Mouse (Mus musculus): Measurements from ENCODE around the gene Ranbp6. TPM values are rescaled to one million over a fixed set of nuclear protein-coding genes. Genes with fewer than 3 reads are reported as not detected.

The Ranbp6 gene
- total RNA-seq (2021): 10 to 100 TPM; 34.7 TPM
- long read RNA-seq, experiment 1, full-length matches to known transcripts: 27 of 27 reads
- long read RNA-seq, experiment 1, partial matches to known transcripts: 0 of 27 reads
- long read RNA-seq, experiment 1, other reads (novel, unspliced or antisense): 0 of 27 reads
- long read RNA-seq, experiment 2, full-length matches to known transcripts: 54 of 54 reads
- long read RNA-seq, experiment 2, partial matches to known transcripts: 0 of 54 reads
- long read RNA-seq, experiment 2, other reads (novel, unspliced or antisense): 0 of 54 reads

DNA sequence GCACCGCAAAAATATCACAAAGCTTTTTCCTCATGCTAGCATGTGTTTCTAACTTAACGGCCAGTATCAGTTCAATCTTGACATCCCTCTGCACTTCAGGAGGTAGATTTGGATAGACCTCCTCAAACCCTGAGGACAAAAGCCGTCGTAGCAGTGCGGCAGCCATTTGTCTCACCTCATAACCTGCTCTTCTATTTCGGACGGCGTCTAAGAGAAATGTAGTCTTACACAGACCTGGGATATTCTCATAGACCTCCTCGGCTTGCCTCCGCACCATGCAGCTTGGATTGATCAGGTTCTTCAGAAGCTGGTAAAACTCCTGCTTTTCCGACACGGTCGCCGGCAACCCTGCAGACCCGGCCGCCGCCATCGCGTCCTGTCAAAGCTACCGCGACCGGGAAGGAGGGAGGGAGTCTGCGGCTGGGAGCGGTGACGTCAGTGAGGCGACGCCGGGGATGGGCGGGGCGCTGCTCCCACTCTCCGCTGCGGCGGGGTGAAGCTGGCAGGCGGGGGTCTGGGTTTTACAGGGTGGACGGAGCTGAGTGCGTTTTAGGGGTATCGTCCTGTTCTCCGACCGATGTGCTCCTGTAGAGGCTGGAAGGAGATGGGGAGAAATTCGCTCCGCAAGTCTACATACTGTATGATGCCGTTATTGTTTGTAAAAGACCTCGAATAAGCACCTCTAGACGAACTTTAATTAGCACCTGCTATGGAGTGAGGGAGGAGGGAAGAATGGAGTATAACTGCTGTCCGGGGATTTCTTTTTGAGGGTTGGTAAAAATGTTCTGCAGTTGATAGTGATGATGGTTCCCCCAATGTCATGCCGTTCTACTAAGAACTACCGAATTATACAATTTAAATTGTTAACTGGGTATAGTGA, at the start of gene Ranbp6:
Ranbp6 (minus strand) TSS at position 394 of the 880 bp plus-strand sequence.
- no peak for TF ChIP-seq CTCF (conservative IDR thresholded peaks at IDR 0.05)
- DNase-seq (ENCODE audit: low spot score in 2 of 2): peak; percentile 92 to 97
- Histone ChIP-seq H3K4me3 (peak within 1 kb of the TSS; percentile 82), H3K27ac (peak within 1 kb of the TSS; percentile 92)

DNA sequence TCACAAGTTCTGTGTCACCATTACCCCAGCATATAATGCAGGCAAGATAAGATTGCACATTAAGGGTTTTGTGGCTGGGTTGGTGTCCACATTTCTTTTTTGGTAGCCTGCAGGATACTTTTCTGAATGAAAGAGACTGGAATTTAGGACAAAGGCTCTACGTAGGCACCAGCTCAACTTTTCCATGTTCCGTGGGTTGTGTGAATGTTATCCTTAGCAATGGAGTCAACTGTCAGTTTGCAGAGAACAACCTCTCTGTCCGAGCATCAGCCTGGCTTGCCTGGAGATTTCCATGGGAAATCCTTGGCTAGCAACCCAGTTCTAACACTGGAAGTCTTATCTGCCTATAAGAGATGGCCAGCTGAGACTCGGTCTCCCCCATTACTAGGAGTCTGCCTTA, 48.0 kb upstream of the Ranbp6 start:
- DNase-seq (ENCODE audit: low spot score in 2 of 2): no peak
- TF ChIP-seq CTCF (conservative IDR thresholded peaks at IDR 0.05): no peak
- H3K4me3 ChIP-seq: no peak overlapping the region
- no peak overlapping the region for H3K27ac ChIP-seq

DNA sequence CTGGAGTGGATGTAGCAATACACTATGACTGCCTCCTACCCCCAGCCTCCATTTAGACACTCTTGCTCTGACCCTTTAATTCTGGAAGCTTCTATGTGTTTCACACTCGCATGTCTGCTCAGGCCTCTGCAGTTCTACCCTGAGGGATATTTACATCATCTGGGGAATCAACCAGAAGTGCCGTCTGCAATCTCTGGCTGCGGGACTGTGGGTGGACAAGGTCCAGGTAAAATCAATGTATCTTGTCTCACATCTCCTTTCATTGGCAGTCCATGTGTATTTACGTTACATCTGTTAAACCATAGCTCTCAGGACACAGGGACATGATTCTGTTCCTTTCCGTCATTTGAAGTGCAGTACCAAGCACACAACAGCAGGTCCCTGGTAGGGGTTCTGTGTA, 44.5 kb upstream of the Ranbp6 start:
- no peak for TF ChIP-seq CTCF (conservative IDR thresholded peaks at IDR 0.05)
- no peak overlapping the region for H3K4me3 ChIP-seq
- no peak overlapping the region for H3K27ac ChIP-seq
- no peak for DNase-seq (ENCODE audit: low spot score in 2 of 2)

DNA sequence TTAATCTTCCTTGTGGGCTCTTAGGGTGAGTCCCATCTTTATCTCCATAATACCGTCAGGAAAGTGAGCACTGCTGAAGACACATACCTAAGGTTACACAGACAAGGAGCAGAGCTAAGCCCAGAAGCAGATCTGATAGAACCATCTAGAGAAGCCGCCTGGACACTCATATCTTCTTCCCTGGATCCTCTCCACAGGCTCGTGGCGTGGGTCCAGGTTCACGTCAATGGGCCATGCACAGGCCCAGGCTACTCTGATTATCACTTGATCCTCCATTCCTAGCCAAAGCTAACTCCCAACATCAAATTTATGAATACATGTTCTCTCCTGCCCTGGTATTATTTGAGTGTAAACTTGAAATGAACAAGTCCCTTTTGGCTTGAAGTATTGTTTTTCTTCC, 40.9 kb upstream of the Ranbp6 start:
- Histone ChIP-seq H3K4me3 (no peak overlapping the region), H3K27ac (no peak overlapping the region)
- DNase-seq (ENCODE audit: low spot score in 2 of 2): no peak
- TF ChIP-seq CTCF (conservative IDR thresholded peaks at IDR 0.05): no peak

DNA sequence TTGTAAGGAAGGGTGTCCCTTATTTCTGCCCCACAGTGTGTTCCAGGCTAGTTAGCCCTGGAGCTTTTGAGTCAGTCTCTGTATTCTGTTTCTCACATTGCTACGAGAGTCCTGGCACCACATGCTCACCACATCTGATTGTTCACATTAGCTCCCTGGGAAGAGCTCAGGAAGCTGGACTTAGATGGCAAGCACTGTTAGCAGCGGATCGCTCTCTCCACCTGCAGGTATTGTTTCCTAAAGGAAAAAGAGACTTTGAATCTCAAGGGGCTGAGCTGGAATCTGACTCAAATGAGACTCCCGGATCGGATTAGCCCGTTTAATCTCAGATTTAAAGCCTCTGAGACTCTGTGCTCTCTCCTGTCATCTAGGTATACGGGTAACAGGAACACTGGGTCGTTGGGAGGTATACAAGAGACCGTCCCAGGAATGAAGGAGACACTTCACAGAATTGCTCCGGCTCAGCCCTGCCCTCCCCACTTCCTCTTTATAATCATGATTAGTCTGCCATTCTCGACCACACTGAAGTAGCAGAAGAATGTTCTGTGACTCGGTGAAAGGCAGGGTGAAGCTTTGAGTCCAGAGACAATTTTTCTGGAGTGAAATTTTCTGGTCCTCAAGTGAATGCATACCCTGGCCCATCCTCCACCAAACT, 38.4 kb upstream of the Ranbp6 start:
- H3K27ac ChIP-seq: no peak overlapping the region
- H3K4me3 ChIP-seq: no peak overlapping the region
- TF ChIP-seq CTCF (conservative IDR thresholded peaks at IDR 0.05): no peak
- DNase-seq (ENCODE audit: low spot score in 2 of 2): no peak

DNA sequence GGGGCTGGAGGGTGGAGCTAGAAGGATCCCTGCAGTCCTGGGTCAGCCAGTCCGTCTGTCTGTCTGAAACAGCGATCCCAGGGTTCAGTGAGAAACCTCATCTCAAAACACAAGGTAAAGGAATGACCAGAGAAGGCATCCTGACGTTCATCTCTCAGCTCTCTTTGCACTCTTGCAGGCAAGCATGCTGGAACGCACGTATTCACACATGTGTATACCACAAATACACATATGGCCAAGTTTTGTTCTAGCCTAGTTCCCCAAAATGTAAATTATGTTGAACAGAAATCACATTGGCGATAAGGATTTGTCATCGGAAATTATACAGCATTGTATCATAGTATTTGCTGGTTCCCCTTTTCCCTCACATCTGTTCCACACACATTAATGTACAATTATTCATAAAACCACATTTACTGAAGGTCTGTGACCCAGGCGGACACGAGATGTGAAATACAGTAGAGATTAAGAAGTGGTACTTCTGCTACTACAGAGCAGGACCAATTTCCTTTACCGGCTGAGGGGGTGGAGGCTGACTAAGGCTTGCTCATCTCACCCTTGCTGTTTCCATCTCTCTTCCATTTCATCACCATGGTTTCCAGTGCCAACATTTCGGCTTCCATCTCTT, 37.3 kb upstream of the Ranbp6 start:
- Histone ChIP-seq H3K4me3 (no peak overlapping the region), H3K27ac (no peak overlapping the region)
- no peak for DNase-seq (ENCODE audit: low spot score in 2 of 2)
- TF ChIP-seq CTCF (conservative IDR thresholded peaks at IDR 0.05): no peak

DNA sequence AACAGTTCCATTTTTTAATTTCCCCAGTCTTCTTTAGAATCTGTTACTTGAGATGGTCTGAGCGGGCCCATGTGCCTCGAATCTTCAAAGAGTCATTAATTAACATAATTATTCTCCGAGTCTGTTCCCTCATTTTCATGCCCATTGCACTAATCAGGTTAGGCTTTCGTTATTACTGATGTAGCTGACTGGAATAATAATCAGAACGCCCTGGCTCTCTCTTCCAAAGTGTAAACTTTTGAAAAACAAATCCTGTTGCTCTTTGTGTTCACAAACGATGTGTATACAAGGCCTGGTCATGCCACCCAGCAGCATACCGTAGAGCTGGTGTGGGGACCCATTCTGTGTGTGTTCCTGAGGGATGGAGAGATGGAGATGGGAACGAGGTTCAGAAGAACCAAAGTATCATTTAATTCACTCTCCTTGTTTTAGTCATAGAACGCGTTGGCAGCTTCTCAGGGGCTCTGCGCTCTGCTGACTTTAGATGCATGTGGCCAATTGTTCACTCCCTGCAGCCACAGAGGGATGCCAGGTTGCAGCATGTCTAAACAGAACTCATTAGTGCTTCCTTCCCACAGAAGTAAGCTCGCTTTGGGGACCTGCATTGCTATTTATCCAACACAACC, 31.4 kb upstream of the Ranbp6 start:
- peak in 1 of 2 experiments; percentile 46 for DNase-seq (ENCODE audit: low spot score in 2 of 2)
- peak overlapping the region; percentile 73 for H3K27ac ChIP-seq
- no peak overlapping the region for H3K4me3 ChIP-seq
- no peak for TF ChIP-seq CTCF (conservative IDR thresholded peaks at IDR 0.05)

DNA sequence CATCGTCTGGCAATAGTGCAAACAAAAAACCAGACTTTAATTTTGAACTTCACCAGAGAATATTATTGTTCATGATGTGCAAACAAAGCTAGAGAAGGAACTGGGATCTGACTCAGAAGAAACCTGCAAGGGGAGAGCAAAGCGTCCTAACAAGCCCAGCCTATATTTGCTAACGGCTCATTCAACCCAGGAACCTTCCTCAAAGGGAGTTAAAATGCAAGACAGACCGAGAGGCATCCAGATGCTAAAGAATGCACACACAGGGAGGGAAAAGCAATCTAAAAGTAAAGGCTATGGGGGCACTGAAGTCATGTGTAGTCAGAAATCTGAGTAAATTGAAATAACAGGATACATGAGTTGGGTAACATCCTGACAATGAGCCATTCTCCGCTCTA, 30.9 kb upstream of the Ranbp6 start:
- peak overlapping the region; percentile 73 for H3K27ac ChIP-seq
- no peak for TF ChIP-seq CTCF (conservative IDR thresholded peaks at IDR 0.05)
- H3K4me3 ChIP-seq: no peak overlapping the region
- DNase-seq (ENCODE audit: low spot score in 2 of 2): no peak

DNA sequence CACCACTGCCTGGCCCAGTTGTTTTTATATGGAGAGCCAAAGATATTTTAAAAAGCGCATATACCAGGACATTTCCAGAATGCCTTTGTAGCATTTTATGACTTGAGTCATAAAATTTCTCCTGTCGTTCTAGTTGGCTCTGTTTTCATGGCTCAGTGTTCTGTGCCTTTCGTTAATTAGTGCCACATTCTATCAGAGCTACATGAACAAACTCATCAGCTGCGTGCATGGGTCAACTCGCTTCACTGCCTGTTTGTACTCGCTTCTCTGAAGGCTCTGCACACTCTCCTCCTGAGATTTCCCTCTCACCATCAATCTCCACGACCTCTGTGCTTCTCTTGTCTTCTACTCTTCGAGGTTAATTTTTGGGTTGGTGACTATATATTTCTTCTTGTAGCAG, 30.2 kb upstream of the Ranbp6 start:
- Histone ChIP-seq H3K4me3 (no peak overlapping the region), H3K27ac (peak overlapping the region; percentile 73)
- no peak for DNase-seq (ENCODE audit: low spot score in 2 of 2)
- TF ChIP-seq CTCF (conservative IDR thresholded peaks at IDR 0.05): no peak

DNA sequence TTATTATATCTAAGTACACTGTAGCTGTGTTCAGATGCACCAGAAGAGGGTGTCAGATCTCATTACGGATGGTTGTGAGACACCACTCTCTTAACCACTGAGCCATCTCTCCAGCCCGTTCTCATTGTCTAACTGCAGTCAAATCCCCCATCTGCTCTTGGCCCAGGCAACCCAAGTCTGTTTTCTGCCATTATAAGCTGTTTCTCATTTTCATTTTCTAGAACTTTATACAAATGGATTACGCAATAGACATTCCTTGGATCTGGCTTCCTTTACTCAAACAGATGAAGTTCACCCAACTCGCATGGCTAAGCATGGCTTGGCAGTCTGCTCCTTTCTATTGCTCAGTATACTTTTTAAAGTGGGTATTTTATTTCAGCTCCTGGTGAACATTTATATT, 27.9 kb upstream of the Ranbp6 start:
- no peak overlapping the region for H3K4me3 ChIP-seq

DNA sequence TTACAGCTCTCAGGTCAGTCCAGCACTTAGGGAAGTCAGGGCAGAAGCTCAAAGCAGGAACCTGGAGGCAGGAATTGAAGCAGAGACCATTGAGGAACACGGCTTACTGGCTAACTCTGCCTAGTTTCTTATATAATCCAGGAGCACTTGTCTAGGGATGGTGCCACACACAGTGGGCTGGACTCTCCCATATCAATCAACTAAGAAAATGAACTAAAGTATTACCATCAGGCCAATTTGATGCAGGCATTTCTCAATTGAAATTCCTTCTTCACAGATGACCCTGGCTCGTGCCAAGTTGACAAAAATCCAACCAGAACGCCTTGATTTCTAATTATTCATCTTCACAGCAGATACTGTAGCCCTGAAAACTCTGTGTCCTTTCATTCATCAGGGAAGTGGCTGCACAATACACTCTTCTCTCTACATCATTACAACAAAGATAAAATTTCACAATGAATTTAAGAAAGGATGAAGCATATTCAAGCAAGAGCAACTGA, 25.9 kb upstream of the Ranbp6 start:
- no peak overlapping the region for H3K4me3 ChIP-seq
- no peak for DNase-seq (ENCODE audit: low spot score in 2 of 2)
- peak overlapping the region; percentile 53; the same call in 1 of the 2 replicates for H3K27ac ChIP-seq
- TF ChIP-seq CTCF (conservative IDR thresholded peaks at IDR 0.05): no peak

More for the DNA sequence above, 27.9 kb upstream of the Ranbp6 start:
- TF ChIP-seq CTCF (conservative IDR thresholded peaks at IDR 0.05): peak; percentile 40; the same call in 1 of the 2 replicates
- H3K27ac ChIP-seq: no peak overlapping the region
- DNase-seq (ENCODE audit: low spot score in 2 of 2): peak in 1 of 2 experiments; percentile 22

DNA sequence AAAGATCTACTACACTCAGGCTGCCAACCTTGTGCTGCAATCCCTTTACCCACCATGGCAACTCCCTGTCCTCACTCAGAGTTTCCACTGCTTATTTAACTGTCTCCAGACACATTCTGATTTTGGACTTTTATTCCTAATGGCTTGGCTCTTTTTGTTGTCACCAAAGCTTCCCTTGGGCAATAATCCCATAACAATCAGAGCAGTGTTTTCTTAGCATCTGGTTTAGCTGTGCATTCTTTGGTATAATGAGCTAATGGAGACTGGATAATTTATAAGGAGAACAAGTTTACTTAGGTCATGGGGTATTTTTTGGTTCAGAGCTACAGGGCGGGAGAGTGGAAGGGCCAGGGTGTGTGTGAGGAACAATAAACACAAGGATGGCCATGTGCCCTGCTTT, 25.4 kb upstream of the Ranbp6 start:
- no peak for DNase-seq (ENCODE audit: low spot score in 2 of 2)
- no peak overlapping the region for H3K4me3 ChIP-seq
- no peak for TF ChIP-seq CTCF (conservative IDR thresholded peaks at IDR 0.05)
- peak overlapping the region; percentile 53; the same call in 1 of the 2 replicates for H3K27ac ChIP-seq

Measured in layer of hippocampus, adult 2 months (tissue).